Mouse (Mus musculus): ENCODE results near the gene Dysf.

The Dysf gene

DNA sequence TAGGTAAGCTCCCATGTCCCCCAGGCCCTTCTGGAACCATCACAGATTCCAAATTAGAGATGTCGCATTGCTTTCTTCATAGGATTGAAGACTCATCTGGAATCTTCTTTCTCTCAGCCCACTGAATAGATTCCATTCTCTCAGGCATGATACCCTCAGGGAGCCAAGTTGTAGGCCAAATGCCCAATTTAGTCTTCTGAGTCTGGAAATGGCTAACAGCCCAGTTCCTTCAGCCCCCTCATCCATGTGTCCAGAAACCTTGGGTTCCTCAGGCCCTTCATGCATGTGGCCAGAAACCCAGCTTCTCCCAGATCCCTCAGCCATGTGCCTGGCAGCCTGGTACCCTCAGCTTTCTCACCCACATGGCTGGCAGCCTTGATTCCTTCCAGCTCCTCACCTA lies 160.2 kb downstream of the Dysf start:
- no peak for DNase-seq (ENCODE audit: low spot score)

DNA sequence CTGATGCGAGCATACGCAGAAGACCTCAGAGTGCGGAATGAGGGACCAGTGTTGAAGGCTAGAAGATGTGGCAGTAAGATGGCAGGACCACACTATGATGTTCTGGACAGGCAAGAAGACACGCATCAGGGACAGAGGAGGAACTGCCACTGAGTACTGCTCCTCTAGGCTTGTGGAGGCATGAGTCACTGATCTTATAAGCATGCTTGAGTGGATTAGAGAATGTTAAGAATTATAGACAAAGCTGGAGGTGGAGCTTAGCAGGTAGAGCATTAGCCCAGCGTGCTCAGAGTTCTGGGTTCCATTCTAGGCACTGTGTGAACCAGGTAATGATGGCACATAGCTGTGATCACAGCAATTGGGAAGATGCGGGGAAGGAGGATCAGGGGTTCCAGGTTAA lies 165.2 kb downstream of the Dysf start:
- peak; percentile 2 for DNase-seq (ENCODE audit: low spot score)

DNA sequence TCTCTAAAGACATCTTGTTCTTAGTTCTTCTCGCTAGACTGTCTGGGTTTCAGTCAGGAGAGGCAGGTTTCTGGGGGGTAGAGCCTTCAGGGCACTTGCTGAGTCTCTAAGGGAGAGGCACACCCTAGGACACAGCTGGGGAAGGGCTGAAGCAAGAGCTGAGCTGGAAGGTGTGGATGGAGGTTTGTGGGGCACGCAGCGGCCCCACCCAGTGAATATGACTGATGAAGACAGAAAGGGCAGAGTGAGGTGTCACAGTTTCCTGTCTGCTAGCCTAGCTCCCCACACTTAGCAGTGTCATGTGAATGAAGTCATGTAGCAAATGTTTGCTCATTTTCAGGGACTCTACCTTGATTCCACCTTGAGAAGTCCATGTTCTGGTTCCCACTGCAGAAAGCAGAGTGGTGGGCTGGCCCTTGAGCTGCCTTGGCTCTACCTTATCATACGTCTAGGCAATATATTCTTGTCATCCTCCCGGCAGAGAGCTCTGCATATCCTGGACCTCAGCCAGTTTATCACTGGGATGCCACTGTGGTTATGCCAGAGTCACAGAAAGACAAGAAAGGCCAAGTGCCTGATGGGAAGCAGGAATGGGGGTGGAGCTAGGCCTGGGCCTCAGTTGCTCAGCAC lies 170.5 kb downstream of the Dysf start:
- no peak for DNase-seq (ENCODE audit: low spot score)

DNA sequence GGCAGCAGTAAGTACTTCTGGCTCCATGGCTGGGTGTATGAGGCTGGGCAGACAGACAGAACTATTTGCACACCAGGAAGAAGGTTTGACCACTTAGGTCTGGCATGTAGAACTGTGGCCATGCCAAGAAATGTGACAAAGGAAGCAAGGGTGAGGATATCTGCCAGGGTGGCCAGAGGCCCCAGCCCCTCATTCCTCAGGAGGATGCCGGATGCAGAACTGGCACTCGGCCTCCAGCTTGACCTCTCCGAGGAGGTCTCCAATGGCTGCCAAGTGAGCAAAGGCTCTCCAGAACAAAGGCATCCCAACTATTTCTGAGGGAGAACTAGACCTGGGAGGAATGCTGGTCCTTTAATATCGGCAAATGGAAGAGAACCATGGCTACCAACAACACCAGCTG lies 173.1 kb downstream of the Dysf start:
- DNase-seq (ENCODE audit: low spot score), result peak; percentile 71

DNA sequence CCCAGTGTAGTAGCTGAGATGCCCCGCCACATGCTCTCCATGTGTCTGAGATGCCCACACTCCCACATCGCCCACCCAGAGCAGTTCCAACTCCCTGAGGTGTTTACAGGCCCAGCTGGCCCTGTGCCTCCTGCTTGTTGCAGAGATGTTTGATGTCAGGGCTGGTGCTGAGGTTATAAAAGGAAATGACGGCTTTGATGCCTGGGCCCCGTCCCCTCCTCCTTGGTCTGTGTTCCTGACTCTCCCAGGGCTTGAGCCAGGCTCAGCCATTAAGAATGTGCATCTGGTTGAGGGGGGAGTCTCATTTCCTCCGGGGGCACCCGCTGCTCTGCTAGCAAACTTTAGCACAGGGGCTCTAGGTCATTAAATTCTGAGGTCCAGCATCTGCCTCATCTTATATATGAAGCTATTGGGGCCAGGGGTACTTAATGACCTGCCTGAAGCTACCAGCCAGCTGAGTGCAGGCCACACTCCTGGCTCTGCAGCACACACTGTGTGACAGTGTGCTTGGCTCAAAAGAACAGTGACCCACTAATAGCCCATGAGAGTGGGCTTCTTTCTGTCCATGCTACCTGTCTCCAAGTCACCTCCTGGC lies 183.4 kb downstream of the Dysf start:
- no peak for DNase-seq (ENCODE audit: low spot score)

DNA sequence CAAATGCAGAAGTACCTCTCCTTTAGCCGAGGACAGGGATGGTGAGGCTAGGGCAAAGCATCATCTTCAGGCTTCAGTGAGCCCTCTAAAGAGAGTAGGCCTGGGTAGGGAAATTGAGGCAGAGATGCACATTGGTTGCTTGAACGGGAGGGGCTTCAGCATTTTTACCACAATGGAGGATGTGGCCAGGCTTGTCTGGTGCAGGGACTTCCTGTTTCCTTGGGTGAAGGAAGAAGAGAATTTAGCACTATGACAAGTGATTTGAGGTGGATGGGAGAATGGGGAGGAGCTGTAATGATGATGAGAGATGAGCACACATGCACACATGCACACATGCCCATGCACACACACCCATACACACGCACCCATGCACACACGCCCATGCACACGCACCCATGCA lies 188.1 kb downstream of the Dysf start:
- DNase-seq (ENCODE audit: low spot score), result no peak

DNA sequence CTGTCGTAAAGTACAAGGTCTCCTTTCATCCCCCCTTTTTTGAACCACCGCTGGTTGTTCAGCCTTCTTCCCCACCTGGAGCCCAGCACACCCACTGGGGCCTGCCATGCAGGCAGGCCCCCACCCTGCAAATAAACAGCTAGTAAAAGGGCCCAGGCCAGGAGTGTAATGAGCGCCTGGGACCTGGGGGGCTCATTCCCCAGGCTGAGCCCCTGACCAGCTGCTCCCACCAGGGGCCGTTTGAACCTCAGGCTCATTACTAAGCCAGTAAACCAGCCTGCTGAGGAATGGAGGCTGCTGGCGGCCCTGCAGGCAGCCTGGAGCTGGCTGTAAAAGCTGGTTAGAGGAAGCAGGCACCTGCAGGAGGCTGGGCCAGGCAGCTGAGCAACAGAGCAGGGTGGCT lies 189.4 kb downstream of the Dysf start:
- no peak for DNase-seq (ENCODE audit: low spot score)

DNA sequence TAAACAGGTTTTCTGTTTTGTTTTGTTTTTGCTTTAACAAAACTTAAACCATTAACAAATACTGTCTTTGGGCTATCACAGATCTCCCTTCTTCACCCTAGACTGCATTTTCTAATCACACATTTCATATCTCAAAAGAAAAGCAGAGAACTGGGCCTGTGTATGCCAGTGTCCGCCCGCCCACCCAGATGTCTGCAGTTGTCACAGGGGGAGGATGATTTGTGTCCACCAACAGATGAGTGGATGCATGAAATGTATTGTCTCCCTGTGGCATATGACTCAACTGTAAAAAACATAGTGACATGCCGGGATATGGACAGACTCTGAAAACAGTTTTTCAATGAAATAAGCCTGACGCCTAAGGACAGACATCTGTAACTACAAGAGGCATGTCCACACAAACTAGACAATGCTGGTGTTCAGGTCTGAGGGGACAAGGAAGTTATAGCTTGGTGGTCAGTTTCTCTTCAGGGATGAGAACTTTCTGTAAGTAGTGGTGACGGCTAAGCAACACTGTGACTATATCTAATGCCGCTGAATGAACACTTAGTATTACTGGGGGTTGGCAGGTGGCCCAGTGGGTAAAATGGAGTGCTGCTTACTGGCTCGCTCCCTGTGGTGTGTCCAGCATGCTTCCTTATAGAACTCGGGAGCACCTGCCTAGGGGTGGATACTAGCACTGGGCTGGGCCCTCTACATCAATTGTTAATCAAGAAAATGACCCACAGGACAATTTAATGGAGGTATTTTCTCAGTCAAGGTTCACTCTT lies 193.5 kb downstream of the Dysf start:
- no peak for DNase-seq (ENCODE audit: low spot score)

DNA sequence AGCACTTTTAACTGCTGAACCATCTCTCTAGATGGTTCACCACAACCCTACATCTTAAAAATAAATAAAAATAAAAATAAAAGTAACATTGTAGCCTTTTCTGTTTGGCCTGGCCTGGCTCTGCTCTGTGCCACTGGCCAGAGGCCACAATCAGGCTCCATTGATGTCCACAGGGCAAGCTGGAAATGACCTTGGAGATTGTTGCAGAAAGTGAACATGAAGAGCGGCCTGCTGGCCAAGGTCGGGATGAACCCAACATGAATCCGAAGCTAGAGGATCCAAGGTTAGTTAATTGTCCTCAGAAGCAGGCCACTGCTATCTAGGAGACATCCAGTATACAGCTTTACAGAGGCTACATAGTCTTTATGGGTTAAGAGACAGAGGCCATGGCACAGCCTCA lies 197.2 kb downstream of the Dysf start:
- no peak for DNase-seq (ENCODE audit: low spot score)

DNA sequence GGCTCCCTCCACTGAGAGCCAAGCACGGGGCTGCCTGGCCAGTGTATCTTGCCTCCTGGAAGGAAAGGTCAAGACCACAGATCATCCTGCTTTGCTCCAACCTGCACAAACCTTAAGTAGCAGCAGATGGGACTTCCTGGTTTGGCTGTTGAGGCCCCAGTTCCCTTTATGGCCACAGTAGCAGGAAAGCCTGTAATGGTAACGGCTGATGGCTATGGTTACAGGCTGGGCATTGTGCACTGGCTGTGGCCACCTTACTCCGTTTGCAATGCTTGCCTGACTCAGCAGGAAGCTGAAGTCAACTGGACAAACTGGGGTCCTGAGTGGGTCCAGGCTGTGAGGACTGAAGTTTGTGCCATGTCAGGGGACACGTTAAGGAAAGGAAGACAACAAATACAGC lies 200.2 kb downstream of the Dysf start:
- no peak for DNase-seq (ENCODE audit: low spot score)

DNA sequence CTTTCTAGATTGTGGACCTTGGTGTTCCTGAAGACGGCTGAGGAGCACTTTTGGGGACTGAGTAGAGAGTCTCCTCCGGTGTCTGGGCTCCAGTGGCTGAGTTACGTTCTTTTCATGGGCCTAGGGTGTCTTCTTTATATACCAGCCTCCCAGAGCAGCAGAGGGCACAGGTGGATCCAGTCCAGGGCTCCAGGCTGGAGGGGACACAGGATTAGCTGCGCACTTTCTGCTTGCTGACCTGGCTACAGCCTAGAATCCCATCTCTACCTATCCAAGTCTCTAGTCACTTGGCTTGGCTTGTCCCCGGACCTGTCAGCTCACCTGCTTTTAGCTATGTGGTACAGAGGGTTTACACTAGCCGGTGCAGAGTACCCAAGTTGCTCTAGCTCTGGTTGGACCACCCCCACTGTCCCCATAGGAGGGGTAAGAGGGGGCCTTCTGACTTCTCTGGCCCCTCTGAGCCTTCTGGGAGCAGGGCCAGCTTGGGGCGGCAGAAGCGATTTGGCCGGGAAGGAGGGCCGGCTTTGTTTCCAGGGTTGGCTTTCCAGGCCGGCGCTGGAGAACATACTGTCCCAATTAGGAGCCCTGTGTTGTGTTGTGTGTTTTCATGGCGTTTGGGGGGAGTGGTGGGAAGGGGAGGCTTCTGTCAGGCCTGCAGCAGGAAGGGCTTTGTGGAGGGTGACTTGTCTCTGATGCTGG lies 201.5 kb downstream of the Dysf start:
- DNase-seq (ENCODE audit: low spot score), result no peak

DNA sequence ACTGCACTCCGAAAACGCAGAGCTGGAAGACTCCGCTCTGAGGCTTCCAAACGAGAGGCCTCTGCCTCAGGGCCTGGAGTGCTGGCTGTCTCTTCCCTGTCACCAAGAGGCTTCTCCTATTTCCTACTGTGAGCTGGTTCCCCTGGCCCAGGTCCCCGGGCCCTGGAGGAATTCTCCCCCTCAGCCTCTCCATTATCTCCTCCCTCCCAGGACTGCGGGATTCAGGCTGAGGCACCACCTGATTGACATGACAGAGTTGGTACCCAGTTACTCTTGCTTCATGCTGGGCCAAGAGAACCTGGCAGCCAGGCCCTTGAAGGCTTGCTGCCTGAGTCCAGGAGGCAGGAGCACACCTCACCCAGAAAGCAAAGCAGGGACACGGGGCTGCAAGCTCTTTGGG lies 203.1 kb downstream of the Dysf start:
- DNase-seq (ENCODE audit: low spot score), result no peak

DNA sequence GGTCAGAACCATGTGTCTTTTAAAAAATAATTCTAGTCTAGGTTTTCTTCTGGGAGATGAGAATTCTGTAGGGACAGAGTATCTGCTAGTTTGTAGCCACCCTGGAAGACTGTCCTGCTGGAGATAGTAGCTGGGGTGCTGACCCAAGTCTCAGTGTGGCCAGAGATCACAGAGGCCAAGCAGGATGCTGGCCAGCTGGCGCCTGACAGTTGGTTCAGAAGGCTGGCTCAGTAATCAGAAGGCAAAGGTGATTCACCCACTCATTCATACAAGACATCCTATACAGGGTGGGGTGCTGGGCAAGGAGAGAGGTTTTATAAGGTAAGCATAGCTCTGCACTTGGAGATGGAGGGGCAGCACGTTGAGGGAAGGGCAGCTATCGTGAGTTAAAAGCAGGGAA lies 204.7 kb downstream of the Dysf start:
- no peak for DNase-seq (ENCODE audit: low spot score)

DNA sequence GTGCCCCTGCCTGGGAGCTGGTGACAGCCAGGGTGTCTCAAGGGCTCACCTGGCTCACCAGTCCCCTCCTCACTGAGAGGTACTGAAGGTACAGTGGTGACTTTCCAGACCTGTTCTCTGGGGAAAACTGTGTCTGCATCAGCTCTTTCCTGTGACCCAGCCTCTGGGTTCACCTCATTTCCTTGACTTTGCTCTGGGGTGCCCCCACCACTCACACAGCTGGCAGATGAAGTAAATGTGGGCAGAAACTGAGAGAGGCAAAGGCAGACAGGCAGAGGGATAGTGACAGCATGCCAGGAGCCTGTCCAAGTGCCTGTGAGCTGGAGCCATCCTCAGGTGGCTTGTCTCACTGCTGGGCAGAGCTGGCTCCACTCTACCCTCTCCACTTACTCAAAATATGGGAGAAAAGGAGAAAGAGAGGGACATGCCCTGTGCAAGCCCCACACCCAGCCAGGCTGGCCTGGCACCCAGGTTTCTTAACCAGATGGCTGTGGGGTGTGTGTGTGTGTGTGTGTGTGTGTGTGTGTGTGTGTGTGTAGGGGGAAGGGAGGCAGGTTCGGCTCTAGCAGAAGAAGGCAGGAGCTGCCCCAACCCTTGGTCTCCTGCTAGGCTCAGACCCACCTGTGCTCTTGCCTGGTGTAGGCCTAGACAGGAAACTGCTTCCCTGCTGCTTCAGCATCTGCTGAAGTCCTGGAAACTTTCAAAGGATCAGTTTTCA lies 209.0 kb downstream of the Dysf start:
- DNase-seq (ENCODE audit: low spot score), result no peak

DNA sequence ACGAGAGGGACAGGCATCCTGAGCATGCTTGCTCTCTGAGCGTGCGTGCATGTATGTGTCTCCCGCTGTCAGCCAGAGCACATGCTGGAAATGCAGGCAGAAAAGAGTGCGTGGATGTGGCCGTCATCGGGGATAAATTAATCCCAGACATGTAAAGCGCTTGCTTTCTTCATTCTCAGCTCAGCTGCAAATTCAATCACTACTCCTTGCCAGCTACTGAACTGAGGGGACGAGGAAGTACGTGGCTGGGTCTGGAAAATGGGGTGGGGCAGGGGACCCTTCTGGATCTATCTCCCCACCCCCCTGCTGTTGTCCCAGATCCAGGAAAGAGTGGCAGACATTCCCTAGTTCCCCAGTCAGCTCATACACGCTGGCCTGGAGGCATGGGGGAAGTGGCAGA lies 210.7 kb downstream of the Dysf start:
- no peak for DNase-seq (ENCODE audit: low spot score)

DNA sequence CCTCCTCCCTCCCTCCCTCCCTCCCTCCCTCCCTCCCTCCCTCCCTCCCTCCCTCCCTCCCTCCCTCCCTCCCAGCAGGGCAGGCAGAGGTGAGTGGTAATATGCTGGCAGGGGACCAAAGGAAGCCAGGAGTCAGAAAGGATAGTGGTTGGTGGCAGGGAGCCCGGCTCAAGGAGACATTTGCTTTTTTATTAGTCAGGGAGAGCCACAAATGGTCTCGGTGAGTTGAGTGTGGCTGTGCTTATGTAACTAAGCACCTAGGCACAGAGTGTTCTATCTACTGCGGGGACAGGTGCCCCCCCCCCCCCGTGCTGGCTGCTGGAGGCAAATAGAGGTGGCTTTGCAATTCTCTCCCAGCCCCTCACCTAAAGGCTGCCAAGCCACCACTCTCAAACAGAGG lies 216.5 kb downstream of the Dysf start:
- DNase-seq (ENCODE audit: low spot score), result peak; percentile 48

DNA sequence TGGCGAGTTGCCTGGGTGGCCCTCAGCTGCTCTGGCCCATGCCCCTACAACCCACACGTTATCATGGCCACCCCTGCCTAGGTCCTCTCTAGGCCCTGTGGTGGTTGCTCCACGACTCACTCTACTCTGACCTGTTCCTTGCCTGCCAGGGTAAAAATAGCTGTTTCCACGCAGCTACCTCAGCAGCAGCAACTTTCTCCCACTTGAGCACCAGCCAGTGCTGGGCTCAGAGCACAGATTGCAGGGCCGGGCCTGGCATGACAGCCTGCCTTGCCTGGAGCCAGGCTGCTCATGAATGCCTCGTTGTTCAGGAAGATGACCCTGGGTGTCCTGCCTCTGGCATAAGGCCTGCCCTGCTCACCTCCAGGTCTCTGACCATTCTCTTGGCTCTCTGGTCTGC lies 217.2 kb downstream of the Dysf start:
- DNase-seq (ENCODE audit: low spot score), result peak; percentile 10

DNA sequence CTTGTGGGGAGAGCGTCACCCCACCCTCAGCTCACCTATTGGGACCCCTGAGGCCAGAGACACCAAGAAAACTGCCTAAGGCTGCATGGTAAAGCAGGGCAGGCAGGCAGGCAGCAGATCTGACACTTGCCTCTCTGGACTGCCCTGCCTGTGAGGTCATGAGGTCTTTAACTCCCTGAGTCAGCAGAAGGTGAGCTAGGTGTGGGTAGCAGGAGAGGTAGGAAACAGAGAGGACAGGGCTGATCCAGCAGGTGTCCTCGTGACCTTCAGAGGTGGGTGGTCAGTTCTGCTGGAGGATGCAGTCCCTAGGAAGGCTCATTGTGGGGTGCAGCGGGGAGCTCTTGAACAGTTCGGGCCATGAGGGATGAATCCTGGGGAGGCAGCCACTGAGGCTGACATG lies 219.8 kb downstream of the Dysf start:
- no peak for DNase-seq (ENCODE audit: low spot score)

DNA sequence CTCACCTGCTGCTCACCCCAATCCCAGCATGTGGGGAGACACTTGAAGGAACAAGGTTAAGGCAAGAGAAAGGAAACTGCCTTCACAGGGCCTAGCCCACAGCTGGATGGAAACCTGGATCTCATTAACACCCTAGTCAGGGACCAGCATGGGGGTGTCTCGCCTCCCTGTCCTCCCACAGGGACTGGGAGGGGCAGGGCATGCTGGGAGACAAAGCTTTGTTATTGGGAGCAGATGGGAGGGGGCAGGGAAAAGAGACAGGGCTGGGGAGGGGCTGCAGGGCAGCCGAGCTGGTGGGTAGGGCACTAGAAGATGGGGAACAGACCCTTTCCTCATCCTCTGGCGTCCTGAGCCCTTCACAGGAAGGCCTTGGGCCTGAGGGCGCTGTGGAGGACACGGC lies 220.4 kb downstream of the Dysf start:
- DNase-seq (ENCODE audit: low spot score), result no peak

DNA sequence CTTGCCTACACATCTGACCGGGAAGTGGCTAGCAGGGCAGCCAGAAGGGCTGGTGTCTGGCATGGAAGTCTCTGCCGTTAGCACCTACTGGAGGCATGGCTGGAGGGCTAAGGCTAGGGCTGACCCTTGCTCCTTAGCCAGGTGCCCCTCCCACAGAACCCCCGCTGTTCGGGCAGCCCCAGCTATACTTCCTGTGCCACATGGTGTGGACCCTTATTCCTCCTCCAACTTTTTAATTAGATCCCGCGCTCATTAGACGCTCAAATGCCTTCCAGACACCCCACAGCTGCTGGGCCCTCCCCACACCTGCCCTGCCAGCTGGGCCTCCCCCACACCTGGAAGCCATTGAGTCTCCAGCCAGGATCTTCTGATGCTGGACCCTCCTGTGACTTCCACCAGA lies 221.3 kb downstream of the Dysf start:
- DNase-seq (ENCODE audit: low spot score), result no peak

DNA sequence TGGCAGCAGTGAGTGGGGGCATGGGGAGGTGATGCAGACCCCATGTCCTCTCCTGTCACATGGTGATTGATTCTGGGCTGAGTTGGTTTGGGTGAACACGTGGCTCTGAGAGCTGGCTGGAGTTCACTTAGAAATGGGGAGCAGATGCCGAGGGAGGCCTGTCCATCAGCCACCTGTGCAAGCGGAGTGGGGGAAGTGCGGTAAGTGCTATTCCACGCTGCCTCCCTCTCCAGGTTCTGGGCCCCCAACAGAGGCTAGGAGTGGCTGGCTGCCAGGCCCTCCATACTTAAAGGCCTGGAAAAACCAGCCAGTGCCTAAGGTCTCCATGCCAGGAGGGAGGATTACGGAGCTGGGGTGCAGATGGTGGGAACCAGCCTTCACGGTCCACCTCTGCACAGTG lies 222.7 kb downstream of the Dysf start:
- no peak for DNase-seq (ENCODE audit: low spot score)

DNA sequence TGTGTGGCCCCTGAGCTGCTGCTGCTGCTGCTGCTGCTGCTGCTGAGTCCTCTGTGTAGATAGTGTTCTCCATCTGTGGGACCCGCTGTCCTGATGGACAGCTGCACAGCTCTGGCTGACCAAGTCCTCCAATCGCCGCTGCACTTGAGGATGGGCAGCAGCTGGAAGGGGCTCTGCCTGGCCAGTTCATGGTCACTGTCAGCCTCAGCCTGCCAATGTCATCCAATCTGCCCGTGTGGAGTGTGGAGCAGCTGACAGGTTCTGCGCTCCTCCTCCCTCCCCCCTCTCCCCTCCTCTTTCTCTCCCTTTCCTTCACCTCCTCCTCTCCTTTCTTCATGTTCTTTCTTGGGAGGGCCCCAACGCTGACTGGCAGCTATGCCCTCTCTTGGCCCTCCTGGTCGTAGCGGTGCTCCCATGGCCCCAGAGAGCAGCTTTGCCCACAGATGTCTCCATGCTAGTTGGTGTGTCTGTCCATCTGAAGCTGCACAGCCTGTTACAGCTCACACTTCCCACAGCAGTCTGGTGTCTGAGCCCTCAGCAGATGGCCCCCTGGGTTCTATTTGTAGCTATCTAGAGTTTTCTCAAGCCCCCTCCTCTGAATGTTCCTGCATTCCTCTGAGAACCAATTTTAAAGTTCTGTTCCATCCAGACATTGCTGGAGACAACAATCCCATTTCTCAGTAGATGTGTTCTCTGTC lies 223.8 kb downstream of the Dysf start:
- DNase-seq (ENCODE audit: low spot score), result no peak

Measured in lung, postnatal 25 days (tissue).